Mouse (Mus musculus) cortical plate, adult 2 months (tissue): ENCODE results near the gene Gnb1l.

Experiments
- CTCF ChIP-seq: fragments of 200-500 bp; IDR thresholded peaks from 2 replicates; pipeline ENCODE4 v1.5.1; 2011; ENCODE audit warnings: mild to moderate bottlenecking, control low read depth, low read length; ENCODE audit not compliant: insufficient read depth; ENCODE audit errors: extremely low read depth
- POLR2A ChIP-seq: fragments of 200-500 bp; IDR thresholded peaks from 2 replicates; pipeline ENCODE4 v1.6.1; 2011; ENCODE audit warnings: mild to moderate bottlenecking, low read length, control low read depth; ENCODE audit not compliant: insufficient read depth; ENCODE audit errors: extremely low read depth

GRCm38 (mm10) chr16:18581050-18581622 is 82.6 kb downstream of the Gnb1l start:
- TF ChIP-seq POLR2A (no peak), CTCF (no peak)
